Mouse (Mus musculus): ENCODE measurements around the gene Abcb4.
A peak's percentile ranks its signal among the peaks of the same experiment; 100 is the strongest.

- no peak for TF ChIP-seq ZC3H11A (IDR thresholded peaks at IDR 0.05; ENCODE audit: low read depth, low read length)
- 0 out of 2 replicates have a peak, but pooled peaks have one; percentile 27 for TF ChIP-seq TCF12 (IDR thresholded peaks at IDR 0.05; ENCODE audit: low read depth, low read length)
- no peak; the same call in 1 of the 2 replicates for TF ChIP-seq SIN3A (IDR thresholded peaks at IDR 0.05; ENCODE audit: low read length)
- no peak for TF ChIP-seq MEF2A (IDR thresholded peaks at IDR 0.05; ENCODE audit: extremely low read depth, insufficient replicate concordance, low read depth, low read length, poor library complexity, severe bottlenecking)
- no peak for TF ChIP-seq POLR2A (IDR thresholded peaks at IDR 0.05; ENCODE audit: control insufficient read depth in 1 of 2, insufficient read depth in 1 of 2, low read depth in 1 of 2, low read length in 2 of 2, poor library complexity in 1 of 2)
- TF ChIP-seq CTCF (IDR thresholded peaks at IDR 0.05 in 2 of 3, conservative IDR thresholded peaks at IDR 0.05 in 1 of 3; ENCODE audit: control insufficient read depth in 1 of 3, insufficient read depth in 1 of 3, low read depth in 2 of 3, low read length in 3 of 3, poor library complexity in 1 of 3, severe bottlenecking in 1 of 3), result no peak
- TF ChIP-seq EP300 (IDR thresholded peaks at IDR 0.05; ENCODE audit: low read depth in 1 of 2, low read length in 2 of 2), result peak in 1 of 2 experiments; percentile 58; a peak in 2 of 4 replicates
- TF ChIP-seq USF1 (IDR thresholded peaks at IDR 0.05; ENCODE audit: low read depth, low read length), result no peak
- TF ChIP-seq KAT2A (conservative IDR thresholded peaks at IDR 0.05; ENCODE audit: low read depth, low read length), result no peak
- TF ChIP-seq HCFC1 (IDR thresholded peaks at IDR 0.05; ENCODE audit: low read depth, low read length), result no peak
- no peak for TF ChIP-seq JUND (IDR thresholded peaks at IDR 0.05; ENCODE audit: low read depth, low read length)
- no peak for TF ChIP-seq RAD21 (IDR thresholded peaks at IDR 0.05; ENCODE audit: low read depth, low read length)
- TF ChIP-seq GATA1 (IDR thresholded peaks at IDR 0.05; ENCODE audit: low read depth, low read length), result peak; percentile 51
- TF ChIP-seq CHD1 (IDR thresholded peaks at IDR 0.05; ENCODE audit: low read depth, low read length), result no peak
Observed at GRCm38 (mm10) chr5:8916400-8916799, 22.9 kb downstream of the Abcb4 start.

All from MEL (cell line).